Mouse (Mus musculus) ES-E14 (cell line): ENCODE results near the gene Icmt.

Source experiments
- CHD2 ChIP-seq: IDR thresholded peaks from 2 replicates; pipeline ENCODE4 v1.6.1; 2014; ENCODE audit warnings: mild to moderate bottlenecking, low read depth, low read length, inconsistent platforms
- HCFC1 ChIP-seq: IDR thresholded peaks from 2 replicates; pipeline ENCODE4 v1.6.1; 2012; ENCODE audit warnings: low read length, inconsistent platforms, borderline replicate concordance; ENCODE audit not compliant: insufficient read depth
- MAFK ChIP-seq: IDR thresholded peaks from 2 replicates; pipeline ENCODE4 v1.6.1; 2014; ENCODE audit warnings: mild to moderate bottlenecking, low read depth, low read length, inconsistent platforms; ENCODE audit not compliant: insufficient read depth
- ZC3H11A ChIP-seq: IDR thresholded peaks from 2 replicates; pipeline ENCODE4 v1.6.1; 2012; ENCODE audit warnings: low read depth, mild to moderate bottlenecking, inconsistent platforms, low read length, borderline replicate concordance

DNA sequence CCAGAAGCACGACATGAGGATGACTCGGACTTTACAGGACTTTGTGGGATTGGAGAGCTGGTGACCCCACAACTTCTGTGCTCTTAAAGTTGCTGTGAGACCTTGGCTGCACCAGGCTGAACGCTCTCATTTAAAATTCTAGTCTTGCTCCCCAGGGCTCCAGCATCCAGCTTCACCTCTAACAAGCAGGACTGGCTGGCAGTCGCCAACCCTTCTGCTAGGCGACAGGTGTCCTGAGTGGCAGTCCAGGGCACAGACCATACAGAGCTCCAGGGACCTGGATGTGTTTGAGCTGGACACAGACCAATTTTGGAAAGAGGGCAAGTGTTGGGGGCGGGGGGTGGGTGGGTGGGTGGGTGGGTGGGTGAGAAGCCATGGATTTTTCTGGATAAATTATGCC lies 40.7 kb downstream of the Icmt start:
- TF ChIP-seq ZC3H11A, result no peak
- no peak for TF ChIP-seq MAFK
- no peak for TF ChIP-seq CHD2
- no peak for TF ChIP-seq HCFC1
